Mouse (Mus musculus): ENCODE measurements around the gene Yeats2.

GRCm38 (mm10) chr16:20116069-20116468 is 24.8 kb upstream of the Yeats2 start:
- TF ChIP-seq CTCF (IDR thresholded peaks at IDR 0.05; ENCODE audit: low read depth, low read length) (no peak), POLR2A (IDR thresholded peaks at IDR 0.05; ENCODE audit: extremely low read depth, insufficient read depth, low read length) (no peak)

Data from liver, adult 2 months (tissue).